Mouse (Mus musculus): Measurements from ENCODE around the gene Lrrc2.

GRCm38 (mm10) chr9:110982351-110982750 lies 31.0 kb downstream of the Lrrc2 start:
- TF ChIP-seq POLR2A (IDR thresholded peaks at IDR 0.05; ENCODE audit: borderline replicate concordance, insufficient read depth, low read length) (no peak), CTCF (IDR thresholded peaks at IDR 0.05; ENCODE audit: borderline replicate concordance, insufficient read depth, low read depth, low read length) (no peak)

All from cerebellum, adult 2 months (tissue).